Mouse (Mus musculus) embryonic fibroblast, embryonic 13.5 days (primary cell): ENCODE measurements around the gene Snorc.

Experiments used
- CTCF ChIP-seq: IDR thresholded peaks from 2 replicates; pipeline ENCODE4 v1.5.1; 2011; ENCODE audit warnings: mild to moderate bottlenecking, control low read depth, low read length, moderate library complexity, borderline replicate concordance; ENCODE audit not compliant: insufficient read depth
- POLR2A ChIP-seq: IDR thresholded peaks from 2 replicates; pipeline ENCODE4 v1.6.1; 2011; ENCODE audit warnings: low read depth, mild to moderate bottlenecking, control low read depth, low read length, moderate library complexity

DNA sequence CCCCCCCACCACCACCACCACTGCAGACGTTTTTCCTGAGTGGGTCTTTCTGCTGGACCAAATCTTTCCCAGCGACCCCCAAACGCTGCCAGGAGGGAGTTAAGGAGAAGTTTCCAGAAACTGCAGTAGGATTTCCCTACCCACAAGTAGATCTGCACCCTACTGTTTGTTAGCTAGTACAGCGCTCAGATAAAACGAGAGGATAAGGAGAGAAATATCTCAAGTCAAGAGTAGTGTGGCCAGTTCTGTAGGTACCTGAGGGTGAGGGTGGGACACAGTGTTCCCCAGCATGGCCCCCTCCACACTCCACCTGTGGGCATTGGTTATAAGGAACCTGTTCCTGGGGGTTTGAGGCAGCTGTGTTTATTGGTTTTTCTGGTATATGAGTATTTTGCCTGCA, 40.8 kb downstream of the Snorc start:
- TF ChIP-seq CTCF (no peak), POLR2A (no peak)
